Mouse (Mus musculus) stomach, postnatal 0 days (tissue): Measurements from ENCODE around the gene Mrpl45. TPM values are rescaled to one million over a fixed set of nuclear protein-coding genes. Genes with fewer than 3 reads are reported as not detected.

Experiments
- ATAC-seq: fragments of 200-750 bp; cut with Nextera tagmentation; 2 replicates; pipeline ENCODE4 v1.8.0; 2017; ENCODE audit not compliant: low FRiP score, low TSS enrichment
- DNase-seq: peaks from one replicate; pipeline ENCODE4 v3.0.0-alpha.2; 2016; ENCODE audit warnings: low spot score
- H3K27ac ChIP-seq: fragments of 300-500 bp; sonication (generic); replicated peaks from 2 replicates; pipeline ENCODE4 v1.5.1; 2014; ENCODE audit warnings: mild to moderate bottlenecking, control low read depth
- H3K27me3 ChIP-seq: fragments of 300-500 bp; sonication (generic); 2 replicates; pipeline ENCODE4 v1.6.1; 2014; ENCODE audit warnings: low read length; ENCODE audit not compliant: control insufficient read depth, insufficient read depth
- H3K36me3 ChIP-seq: fragments of 300-500 bp; sonication (generic); 2 replicates; pipeline ENCODE4 v1.6.1; 2014; ENCODE audit warnings: low read length, mixed read lengths; ENCODE audit not compliant: control insufficient read depth, insufficient read depth
- H3K4me1 ChIP-seq: fragments of 300-500 bp; sonication (generic); replicated peaks from 2 replicates; pipeline ENCODE4 v1.6.1; 2014; ENCODE audit warnings: antibody characterized with exemption; ENCODE audit not compliant: control insufficient read depth, insufficient read depth
- H3K4me2 ChIP-seq: fragments of 300-500 bp; sonication (generic); replicated peaks from 2 replicates; pipeline ENCODE4 v1.6.1; 2014; ENCODE audit warnings: low read depth, mild to moderate bottlenecking, control low read depth, moderate library complexity
- H3K4me3 ChIP-seq: fragments of 300-500 bp; sonication (generic); 2 replicates; pipeline ENCODE4 v1.5.1; 2014; ENCODE audit warnings: low read depth, low read length, control low read depth
- H3K9ac ChIP-seq: fragments of 300-500 bp; sonication (generic); 2 replicates; pipeline ENCODE4 v1.6.1; 2014; ENCODE audit warnings: mild to moderate bottlenecking, low read length, control low read depth, mixed read lengths
- H3K9me3 ChIP-seq: fragments of 300-500 bp; sonication (generic); 2 replicates; pipeline ENCODE4 v1.6.1; 2016; ENCODE audit warnings: low read length; ENCODE audit not compliant: control insufficient read depth
- CTCF ChIP-seq: IDR thresholded peaks from 2 replicates; pipeline ENCODE4 v1.5.1; 2016; ENCODE audit warnings: antibody characterized with exemption, low read depth, mild to moderate bottlenecking, moderate library complexity
- EP300 ChIP-seq: optimal IDR thresholded peaks from 2 replicates; pipeline ENCODE3; 2016; ENCODE audit warnings: antibody characterized with exemption
- WGBS: fragments of 180-500 bp; shearing (Covaris S2); extraction: QIAGEN DNeasy Blood & Tissue Kit; methylation state at CpG from one replicate; pipeline ENCODE4 v1.1.7; 2014; 5-methylcytosine and 5-hydroxymethylcytosine counted together
- polyA plus RNA-seq: library from polyadenylated mRNA; unstranded; fragments of >200 nt; fragmentation: Nextera tagmentation; extraction: Ambion mirVana; gene quantifications from 2 replicates; pipeline ENCODE4 v1.2.1, GENCODE M21; 2015

Mrpl45 gene
- polyA plus RNA-seq, 1 experiment from 2014 or later = 28.2 TPM

DNA sequence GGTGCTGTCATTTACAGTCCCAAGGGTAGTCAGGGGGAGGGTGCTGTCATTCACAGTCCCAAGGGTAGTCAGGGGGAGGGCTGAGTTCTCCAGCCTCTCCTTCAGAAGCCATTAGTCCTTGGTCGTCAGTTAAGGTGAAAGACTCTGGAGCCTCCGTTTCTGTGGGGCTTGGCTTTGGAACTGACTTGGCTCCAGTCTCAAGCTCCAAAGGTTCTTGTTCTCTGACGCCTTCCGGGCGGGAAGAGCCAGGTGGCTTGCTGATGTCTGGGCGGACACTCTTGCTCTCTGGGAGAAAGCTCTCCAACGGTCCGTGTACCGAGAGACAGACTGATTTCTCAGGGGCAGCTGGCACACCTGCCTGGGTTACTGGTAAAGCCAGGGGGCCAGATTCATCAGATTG, 18.9 kb downstream of the Mrpl45 start:
- Histone ChIP-seq H3K4me2 (no peak overlapping the region), H3K9ac (no peak overlapping the region), H3K9me3 (no peaks in the 10 kb centered on the region), H3K4me3 (no peak overlapping the region), H3K27me3 (no peaks in the 10 kb centered on the region), H3K27ac (no peak overlapping the region), H3K4me1 (no peaks in the 10 kb centered on the region), H3K36me3 (peaks cover under 1% of the 10 kb centered on the region; the same call in 1 of the 2 replicates)
- ATAC-seq = no peak
- 72% methylated on average over 9 of the region's 9 CpGs for WGBS
- no peak for TF ChIP-seq EP300
- TF ChIP-seq CTCF = no peak
- no peak for DNase-seq

DNA sequence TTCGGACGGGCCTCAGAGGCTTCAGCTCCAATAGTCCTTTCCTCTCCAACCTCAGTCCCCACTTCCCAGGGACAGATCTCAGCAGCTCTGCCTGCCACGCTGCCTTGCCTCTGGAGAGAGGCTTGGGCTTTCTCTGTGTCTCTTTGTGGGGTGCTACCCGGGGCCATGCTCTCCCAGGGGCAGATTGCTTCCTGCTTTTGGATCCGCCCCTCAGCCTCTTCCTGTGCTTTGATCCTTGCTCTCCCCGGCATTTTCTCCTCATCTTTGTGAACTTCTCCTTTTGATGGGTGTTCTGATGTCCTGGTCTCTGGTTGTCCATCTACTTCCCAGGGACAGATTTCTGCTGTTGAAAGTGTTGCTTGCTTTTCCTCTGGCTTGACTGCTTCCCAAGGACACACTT, 20.7 kb downstream of the Mrpl45 start:
- H3K9me3 ChIP-seq = no peaks in the 10 kb centered on the region
- DNase-seq (no peak), ATAC-seq (no peak)
- WGBS = 55% methylated on average over 6 of the region's 6 CpGs
- no peaks in the 10 kb centered on the region for H3K27me3 ChIP-seq
- H3K36me3 ChIP-seq = no peaks in the 10 kb centered on the region
- no peaks in the 10 kb centered on the region for H3K4me1 ChIP-seq
- no peak overlapping the region for H3K4me2 ChIP-seq
- no peak overlapping the region for H3K4me3 ChIP-seq
- H3K9ac ChIP-seq = no peak overlapping the region
- H3K27ac ChIP-seq = no peak overlapping the region
- no peak for TF ChIP-seq CTCF
- no peak for TF ChIP-seq EP300

DNA sequence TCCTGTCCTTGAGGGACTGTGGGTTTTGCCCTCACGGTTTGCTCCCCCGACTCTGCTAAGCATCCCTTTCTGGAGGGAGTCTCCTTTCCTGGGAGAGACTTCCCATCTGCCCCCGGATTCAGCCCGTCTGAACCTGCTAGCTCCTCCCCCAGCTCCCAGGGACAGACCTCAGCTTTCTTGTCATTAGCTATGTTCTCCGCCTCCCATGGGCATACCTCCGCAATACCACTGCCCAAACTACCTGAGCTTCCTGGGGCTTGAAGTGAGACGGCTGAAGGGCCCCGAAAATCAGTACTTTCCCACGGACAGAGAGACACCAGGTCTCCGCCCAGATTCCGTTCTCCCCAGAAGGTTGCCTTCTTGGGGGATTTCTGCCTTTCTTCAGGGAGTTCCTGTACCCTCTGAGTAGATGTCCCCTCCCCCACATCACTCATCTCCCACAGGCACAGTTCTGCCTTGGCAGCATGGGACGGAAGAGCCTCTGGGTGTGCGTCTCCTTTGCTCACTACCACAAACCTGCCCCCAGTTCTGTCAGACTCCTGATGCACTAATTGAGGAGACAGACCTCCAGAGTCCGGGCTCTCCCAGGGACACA, 21.3 kb downstream of the Mrpl45 start:
- ATAC-seq (no peak), DNase-seq (no peak)
- TF ChIP-seq CTCF = no peak
- no peak for TF ChIP-seq EP300
- H3K27me3 ChIP-seq = no peaks in the 10 kb centered on the region
- H3K36me3 ChIP-seq = no peaks in the 10 kb centered on the region
- H3K9me3 ChIP-seq = no peaks in the 10 kb centered on the region
- no peak overlapping the region for H3K9ac ChIP-seq
- WGBS = 60% methylated on average over 14 of the region's 14 CpGs
- no peak overlapping the region for H3K4me3 ChIP-seq
- H3K4me2 ChIP-seq = no peak overlapping the region
- H3K4me1 ChIP-seq = no peaks in the 10 kb centered on the region
- no peak overlapping the region for H3K27ac ChIP-seq

DNA sequence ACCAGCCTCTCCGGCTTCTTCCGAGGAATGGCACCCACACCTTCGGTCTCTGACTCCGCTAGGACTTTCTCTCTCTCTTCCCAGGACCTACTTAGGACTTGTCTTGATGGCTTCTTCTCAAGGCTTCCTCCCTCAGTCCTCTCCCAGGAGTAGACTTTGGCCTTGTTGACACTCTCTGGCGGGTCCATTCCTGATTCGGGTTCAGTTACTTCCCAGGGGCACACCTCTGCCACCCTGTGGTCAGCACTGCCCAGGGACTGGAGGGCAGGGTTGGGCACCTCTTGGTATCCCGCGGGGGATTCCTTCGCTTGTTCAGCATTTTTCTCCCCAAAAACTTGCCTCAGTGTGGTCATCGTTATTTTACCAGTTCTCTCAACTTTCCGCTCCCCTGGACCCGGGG, 21.8 kb downstream of the Mrpl45 start:
- DNase-seq = peak; percentile 65
- Histone ChIP-seq H3K36me3 (no peaks in the 10 kb centered on the region), H3K27me3 (no peaks in the 10 kb centered on the region), H3K4me1 (no peaks in the 10 kb centered on the region), H3K9me3 (no peaks in the 10 kb centered on the region), H3K4me2 (no peak overlapping the region), H3K27ac (no peak overlapping the region), H3K4me3 (no peak overlapping the region), H3K9ac (no peak overlapping the region)
- peak; percentile 68 for ATAC-seq
- peak; percentile 55 for TF ChIP-seq CTCF
- TF ChIP-seq EP300 = no peak
- 83% methylated on average over 12 of the region's 12 CpGs for WGBS

DNA sequence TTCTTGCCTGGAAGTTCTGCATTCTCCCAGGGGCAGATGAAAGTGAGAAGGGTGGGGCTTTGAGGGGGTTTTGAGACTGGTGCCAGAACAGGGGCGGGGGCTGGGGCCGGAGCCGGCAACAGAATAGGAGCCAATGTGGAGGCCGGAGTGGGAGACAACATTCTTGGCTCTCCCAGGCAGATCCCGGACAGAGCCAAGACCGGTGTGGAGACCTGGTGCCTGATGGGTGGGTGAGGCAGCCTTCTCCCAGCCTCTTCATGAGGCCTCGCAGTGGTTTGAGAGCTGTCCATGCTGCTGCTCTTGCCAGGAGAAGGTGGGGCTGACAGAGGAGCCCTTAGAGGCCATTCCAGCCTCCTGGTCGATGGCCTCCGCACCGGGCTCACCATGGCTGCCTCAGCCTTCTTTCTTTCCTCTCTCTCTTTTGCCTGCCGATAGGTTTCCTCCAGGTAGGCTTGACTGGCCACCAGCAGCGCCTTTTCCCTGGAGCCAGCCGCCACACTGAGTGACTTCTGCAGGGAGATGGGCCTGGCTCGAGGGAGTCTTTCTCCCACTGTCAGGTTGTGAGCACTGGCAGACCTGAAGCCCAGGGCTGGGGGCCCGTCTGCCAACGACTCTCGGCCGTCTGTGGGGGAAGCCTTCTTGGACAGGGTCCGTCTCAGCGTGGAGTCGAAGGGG, 22.9 kb downstream of the Mrpl45 start:
- DNase-seq (peak; percentile 56), ATAC-seq (peak; percentile 58; the same call in 1 of the 2 replicates)
- H3K27ac ChIP-seq = peak overlapping the region; percentile 78
- H3K36me3 ChIP-seq = no peaks in the 10 kb centered on the region
- TF ChIP-seq CTCF (no peak), EP300 (no peak)
- H3K4me3 ChIP-seq = no peak overlapping the region
- peak overlapping the region; percentile 52 for H3K9ac ChIP-seq
- no peaks in the 10 kb centered on the region for H3K27me3 ChIP-seq
- H3K4me2 ChIP-seq = peak overlapping the region; percentile 47
- H3K4me1 ChIP-seq = no peaks in the 10 kb centered on the region
- H3K9me3 ChIP-seq = no peaks in the 10 kb centered on the region
- WGBS = 30% methylated on average over 21 of the region's 21 CpGs

DNA sequence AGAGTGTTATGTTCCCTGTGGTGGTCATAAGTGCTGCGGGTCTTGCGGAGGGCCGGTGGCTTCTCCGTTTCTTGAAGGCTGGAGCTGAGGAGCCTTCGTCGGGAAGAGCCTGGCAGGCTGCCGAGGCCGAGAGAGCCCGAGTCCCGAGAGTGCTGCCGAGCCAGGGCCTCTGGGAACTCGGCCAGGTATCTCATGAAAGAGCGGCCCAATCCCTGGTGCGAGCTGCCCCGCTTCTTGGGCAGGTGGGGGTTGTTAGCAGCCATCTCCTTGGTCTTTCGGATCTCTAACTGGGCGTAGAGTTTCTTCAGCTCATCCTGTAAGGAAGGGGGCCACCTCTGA, 23.4 kb downstream of the Mrpl45 start:
- ATAC-seq = peak; percentile 13; the same call in 1 of the 2 replicates
- Histone ChIP-seq H3K4me2 (peak overlapping the region; percentile 47), H3K4me3 (no peak overlapping the region), H3K36me3 (no peaks in the 10 kb centered on the region), H3K27ac (peak overlapping the region; percentile 78), H3K4me1 (no peaks in the 10 kb centered on the region), H3K27me3 (no peaks in the 10 kb centered on the region), H3K9me3 (no peaks in the 10 kb centered on the region), H3K9ac (peak overlapping the region; percentile 52)
- peak; percentile 78 for DNase-seq
- TF ChIP-seq CTCF (no peak), EP300 (no peak)
- WGBS = 24% methylated on average over 17 of the region's 17 CpGs
